Mouse (Mus musculus) heart, postnatal 0 days (tissue): ENCODE data around the gene Apex1. TPM values are rescaled to one million over a fixed set of nuclear protein-coding genes. Genes with fewer than 3 reads are reported as not detected.
"Not testable (repeated sequence)": the region's sequence is repeated elsewhere in the genome, so short reads cannot be mapped to it uniquely, and the experiment has no call there.

Source experiments
- ATAC-seq: fragments of 200-750 bp; cut with Nextera tagmentation; 2 replicates; pipeline ENCODE4 v1.8.0; 2017; ENCODE audit warnings: low read depth, moderate number of reproducible peaks, moderate library complexity; ENCODE audit not compliant: insufficient read depth
- DNase-seq: peaks from one replicate; pipeline ENCODE4 v3.0.0-alpha.2; 2016; ENCODE audit warnings: low spot score
- H3K27ac ChIP-seq: fragments of 300-500 bp; sonication (generic); 2 replicates; pipeline ENCODE4 v1.5.1; 2014; ENCODE audit warnings: low read depth, mild to moderate bottlenecking
- H3K27me3 ChIP-seq: fragments of 300-500 bp; sonication (generic); 2 replicates; pipeline ENCODE4 v1.6.1; 2014; ENCODE audit warnings: low read length, mixed read lengths; ENCODE audit not compliant: control insufficient read depth, insufficient read depth
- H3K36me3 ChIP-seq: fragments of 300-500 bp; sonication (generic); replicated peaks from 2 replicates; pipeline ENCODE4 v1.6.1; 2014; ENCODE audit warnings: low read length, mixed read lengths; ENCODE audit not compliant: control insufficient read depth, insufficient read depth
- H3K4me1 ChIP-seq: fragments of 300-500 bp; sonication (generic); 2 replicates; pipeline ENCODE4 v1.6.1; 2014; ENCODE audit warnings: antibody characterized with exemption; ENCODE audit not compliant: control insufficient read depth, insufficient read depth
- H3K4me2 ChIP-seq: fragments of 300-500 bp; sonication (generic); 2 replicates; pipeline ENCODE4 v1.6.1; 2014; ENCODE audit warnings: low read depth, mild to moderate bottlenecking, low read length, moderate library complexity
- H3K4me3 ChIP-seq: fragments of 300-500 bp; sonication (generic); 2 replicates; pipeline ENCODE4 v1.5.1; 2014; ENCODE audit warnings: low read depth, low read length
- H3K9ac ChIP-seq: fragments of 300-500 bp; sonication (generic); replicated peaks from 2 replicates; pipeline ENCODE4 v1.6.1; 2014; ENCODE audit warnings: low read depth, low read length, mixed read lengths
- H3K9me3 ChIP-seq: fragments of 300-500 bp; sonication (generic); replicated peaks from 2 replicates; pipeline ENCODE4 v1.6.1; 2016; ENCODE audit warnings: low read length; ENCODE audit not compliant: control insufficient read depth
- CTCF ChIP-seq: IDR thresholded peaks from 2 replicates; pipeline ENCODE4 v1.5.1; 2016; ENCODE audit warnings: antibody characterized with exemption, control low read depth, low read depth
- EP300 ChIP-seq: IDR thresholded peaks from 2 replicates; pipeline ENCODE4 v1.6.1; 2016; ENCODE audit warnings: antibody characterized with exemption, low read depth
- WGBS: fragments of 180-500 bp; shearing (Covaris S2); extraction: QIAGEN DNeasy Blood & Tissue Kit; methylation state at CpG from one replicate; pipeline ENCODE4 v1.1.7; 2014; 5-methylcytosine and 5-hydroxymethylcytosine counted together
- polyA plus RNA-seq: library from polyadenylated mRNA; unstranded; fragments of >200 nt; fragmentation: Nextera tagmentation; extraction: Ambion mirVana; gene quantifications from 2 replicates; pipeline ENCODE4 v1.2.1, GENCODE M21; 2015
- total RNA-seq: library from RNA; depleted of rRNA; stranded (reverse); fragments of >200 nt; gene quantifications from 2 replicates; pipeline ENCODE4 v1.2.3, GENCODE M21; 2014; ENCODE audit warnings: low replicate concordance

The Apex1 gene
- total and polyA plus RNA-seq, 2 experiments from 2014 or later = 52.7 to 77.2 TPM

- WGBS = 45% methylated on average over 3 of the region's 3 CpGs
- ATAC-seq = no peak
- TF ChIP-seq CTCF (no peak), EP300 (no peak)
These were observed 13.4 kb upstream of the Apex1 start for GRCm38 (mm10) chr14:50911356-50911755.

GRCm38 (mm10) chr14:50923437-50923836, 1.3 kb upstream of the Apex1 start:
- not testable (repeated sequence) for H3K27me3 ChIP-seq, H3K9me3 ChIP-seq, DNase-seq, H3K4me1 ChIP-seq, ATAC-seq
- Histone ChIP-seq H3K27ac (peak overlapping the region; percentile 93; the same call in 1 of the 2 replicates), H3K36me3 (peaks cover 42% of the 10 kb centered on the region), H3K4me2 (peak overlapping the region; percentile 81), H3K4me3 (peak overlapping the region; percentile 71), H3K9ac (peak overlapping the region; percentile 80)
- 71% methylated on average over 1 of the region's 1 CpGs for WGBS

More at GRCm38 (mm10) chr14:50911356-50911755, 13.4 kb upstream of the Apex1 start:
- no peak overlapping the region for H3K4me3 ChIP-seq
- no peak overlapping the region for H3K27ac ChIP-seq
- no peak overlapping the region for H3K4me2 ChIP-seq
- no peaks in the 10 kb centered on the region for H3K4me1 ChIP-seq
- H3K27me3 ChIP-seq = no peaks in the 10 kb centered on the region
- no peaks in the 10 kb centered on the region for H3K9me3 ChIP-seq
- peaks cover 52% of the 10 kb centered on the region for H3K36me3 ChIP-seq
- DNase-seq = no peak
- H3K9ac ChIP-seq = no peak overlapping the region

- Histone ChIP-seq H3K4me3 (peak overlapping the region; percentile 71), H3K27ac (peak overlapping the region; percentile 93), H3K27me3 (no peaks in the 10 kb centered on the region), H3K4me1 (peaks cover 7% of the 10 kb centered on the region), H3K4me2 (peak overlapping the region; percentile 81), H3K9me3 (no peaks in the 10 kb centered on the region), H3K36me3 (peaks cover 36% of the 10 kb centered on the region), H3K9ac (peak overlapping the region; percentile 80)
- ATAC-seq = peak; percentile 17
- no peak for DNase-seq
- TF ChIP-seq CTCF (no peak), EP300 (no peak)
- 1% methylated on average over 38 of the region's 38 CpGs for WGBS
These were observed 548 bp downstream of the Apex1 start for GRCm38 (mm10) chr14:50925111-50925920.

- Histone ChIP-seq H3K9me3 (no peaks in the 10 kb centered on the region), H3K4me2 (no peak overlapping the region), H3K4me1 (peaks cover 16% of the 10 kb centered on the region), H3K4me3 (no peak overlapping the region), H3K9ac (no peak overlapping the region), H3K27me3 (no peaks in the 10 kb centered on the region), H3K27ac (no peak overlapping the region), H3K36me3 (peaks cover 33% of the 10 kb centered on the region)
- no peak for TF ChIP-seq CTCF
- no peak for TF ChIP-seq EP300
- no peak for ATAC-seq
- 73% methylated on average over 3 of the region's 3 CpGs for WGBS
- DNase-seq = no peak
These were observed 2.6 kb downstream of the Apex1 start for GRCm38 (mm10) chr14:50927366-50927765.

GRCm38 (mm10) chr14:50929951-50930350, 5.2 kb downstream of the Apex1 start:
- ATAC-seq = no peak
- no peaks in the 10 kb centered on the region for H3K9me3 ChIP-seq

More at GRCm38 (mm10) chr14:50929951-50930350, 5.2 kb downstream of the Apex1 start:
- no peak for DNase-seq
- Histone ChIP-seq H3K27me3 (no peaks in the 10 kb centered on the region), H3K4me1 (peaks cover 16% of the 10 kb centered on the region), H3K4me3 (peak overlapping the region; percentile 81), H3K27ac (peak overlapping the region; percentile 86), H3K4me2 (peak overlapping the region; percentile 72), H3K9ac (peak overlapping the region; percentile 87), H3K36me3 (peaks cover 33% of the 10 kb centered on the region)
- WGBS = 7% methylated on average over 10 of the region's 10 CpGs
- TF ChIP-seq CTCF (no peak), EP300 (no peak)
